In the genomic region with DNA sequence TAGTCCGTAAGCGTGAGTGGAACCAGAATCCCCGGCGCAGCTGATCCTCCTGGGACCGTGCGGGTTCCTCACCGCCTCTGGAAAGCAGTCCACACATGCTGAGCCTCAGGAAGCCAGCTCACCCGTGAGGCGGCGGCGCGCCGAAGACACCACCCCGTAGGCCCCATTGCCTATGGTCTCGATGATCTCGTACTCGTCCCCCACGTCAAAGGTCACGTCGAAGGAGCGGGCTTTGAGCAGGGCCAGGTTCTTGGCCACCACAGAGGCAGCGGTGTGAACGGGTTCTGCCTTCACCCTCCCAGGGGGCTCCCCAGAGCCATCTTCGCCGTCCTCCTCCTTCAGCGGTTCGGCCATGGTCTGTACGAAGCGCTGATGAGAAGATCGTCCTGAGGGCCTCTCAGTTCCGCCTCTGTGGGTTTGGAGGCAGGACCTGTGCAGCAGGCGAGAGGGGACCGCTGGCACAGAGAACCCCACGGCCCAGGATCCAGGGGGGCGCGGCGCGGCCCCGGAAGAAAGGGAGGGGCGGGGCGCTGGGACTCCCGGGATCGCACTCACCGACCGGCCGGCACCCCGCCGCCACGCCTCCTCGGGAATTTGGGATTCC, we compare ENCODE assay signal across 8 mouse cellular contexts. TPM values are rescaled to one million over a fixed set of nuclear protein-coding genes. Genes with fewer than 3 reads are reported as not detected.
A peak's percentile ranks its signal among the peaks of the same experiment; 100 is the strongest.
DNase-seq lines count a peak whose midpoint lies in the region; ATAC-seq and TF ChIP-seq lines count a peak whose summit lies in the region.

No protein-coding gene starts in this region.

- TF ChIP-seq CTCF in MEL (IDR thresholded peaks at IDR 0.05 in 2 of 3, conservative IDR thresholded peaks at IDR 0.05 in 1 of 3; ENCODE audit: control insufficient read depth in 1 of 3, insufficient read depth in 1 of 3, low read depth in 2 of 3, low read length in 3 of 3, poor library complexity in 1 of 3, severe bottlenecking in 1 of 3), result no peak

- H3K27me3 ChIP-seq in heart, embryonic 12.5 days (replicated peaks), result no peaks in the 10 kb centered on the region
- H3K27me3 ChIP-seq in MEL (ENCODE audit: control insufficient read depth in 1 of 2, insufficient read depth in 2 of 2, low read length in 2 of 2), result no peaks in the 10 kb centered on the region
- H3K27me3 ChIP-seq in limb, embryonic 13.5 days, result no peaks in the 10 kb centered on the region

- H3K79me2 ChIP-seq in MEL (ENCODE audit: control insufficient read depth, insufficient read depth, low read length, poor library complexity), result peaks cover 7% of the 10 kb centered on the region; the same call in 1 of the 2 replicates

- H3K4me2 ChIP-seq in heart, embryonic 12.5 days, result peak overlapping the region; percentile 87
- peak overlapping the region; percentile 94 for H3K4me2 ChIP-seq in limb, embryonic 13.5 days (replicated peaks)

- no peaks in the 10 kb centered on the region for H3K9me3 ChIP-seq in heart, embryonic 12.5 days (replicated peaks)
- H3K9me3 ChIP-seq in MEL (replicated peaks; ENCODE audit: insufficient read depth, low read length), result no peaks in the 10 kb centered on the region
- H3K9me3 ChIP-seq in limb, embryonic 13.5 days, result no peaks in the 10 kb centered on the region

- no peak for TF ChIP-seq POLR2A in MEL (IDR thresholded peaks at IDR 0.05; ENCODE audit: control insufficient read depth in 1 of 2, insufficient read depth in 1 of 2, low read depth in 1 of 2, low read length in 2 of 2, poor library complexity in 1 of 2)

- intact Hi-C loops in heart, postnatal 10 days (cut with DNase I), result no loop called here

- ATAC-seq in heart, embryonic 12.5 days (ENCODE audit: insufficient number of reproducible peaks, low FRiP score), result peak; percentile 76
- ATAC-seq in hematopoietic stem cell, adult 5-6 weeks (replicated peaks in 1 of 2; ENCODE audit: insufficient read depth in 1 of 2, low FRiP score in 2 of 2, low TSS enrichment in 1 of 2, low read depth in 1 of 2, poor library complexity in 2 of 2, severe bottlenecking in 2 of 2), result peak; percentile 18 to 59; a peak in 3 of 4 replicates
- peak; percentile 57 for ATAC-seq in limb, embryonic 13.5 days (ENCODE audit: low FRiP score, low read depth)

- no peak for TF ChIP-seq EP300 in MEL (IDR thresholded peaks at IDR 0.05; ENCODE audit: low read depth in 1 of 2, low read length in 2 of 2)

- H3K4me3 ChIP-seq in heart, embryonic 12.5 days, result peak overlapping the region; percentile 88
- H3K4me3 ChIP-seq in MEL (ENCODE audit: control insufficient read depth in 1 of 2, insufficient read depth in 1 of 2, low read depth in 2 of 2, low read length in 2 of 2), result peak overlapping the region; percentile 67 to 94
- peak overlapping the region; percentile 76 for H3K4me3 ChIP-seq in limb, embryonic 13.5 days

- peak overlapping the region; percentile 90 for H3K9ac ChIP-seq in heart, embryonic 12.5 days
- peak overlapping the region; percentile 79 for H3K9ac ChIP-seq in MEL (ENCODE audit: control insufficient read depth, low read depth, low read length, poor library complexity, severe bottlenecking)
- H3K9ac ChIP-seq in limb, embryonic 13.5 days, result peak overlapping the region; percentile 89

- H3K36me3 ChIP-seq in heart, embryonic 12.5 days, result peaks cover 40% of the 10 kb centered on the region
- H3K36me3 ChIP-seq in MEL (ENCODE audit: control insufficient read depth in 1 of 2, insufficient read depth in 2 of 2, low read length in 2 of 2), result peaks cover 0 to 29% of the 10 kb centered on the region in 2 experiments; a peak in 3 of 4 replicates
- peaks cover 41% of the 10 kb centered on the region for H3K36me3 ChIP-seq in limb, embryonic 13.5 days

- no peak for TF ChIP-seq RAD21 in MEL (IDR thresholded peaks at IDR 0.05; ENCODE audit: low read depth, low read length)

- H3K4me1 ChIP-seq in heart, embryonic 12.5 days (replicated peaks), result peaks cover 13% of the 10 kb centered on the region
- peaks cover 3 to 28% of the 10 kb centered on the region in 2 experiments for H3K4me1 ChIP-seq in MEL (ENCODE audit: control insufficient read depth in 1 of 2, insufficient read depth in 2 of 2, low read length in 2 of 2)
- H3K4me1 ChIP-seq in limb, embryonic 13.5 days, result peaks cover 42% of the 10 kb centered on the region

- peak overlapping the region; percentile 75 for H3K27ac ChIP-seq in heart, embryonic 12.5 days (ENCODE audit: poor library complexity, severe bottlenecking)
- H3K27ac ChIP-seq in MEL (ENCODE audit: control insufficient read depth, low read depth, low read length), result peak overlapping the region; percentile 44; the same call in 1 of the 2 replicates
- peak overlapping the region; percentile 85 for H3K27ac ChIP-seq in limb, embryonic 13.5 days

- DNase-seq in heart, postnatal 10 days, result no peak
- DNase-seq in MEL (ENCODE audit: low read depth, low spot score), result no peak
- DNase-seq in cerebellum, postnatal 10 days, result peak; percentile 64 to 67
- peak; percentile 16 to 47 for DNase-seq in monocyte, adult 2 months (ENCODE audit: low read depth in 1 of 2, low spot score in 2 of 2)
- no peak for DNase-seq in layer of hippocampus, postnatal 25 days (ENCODE audit: extremely low spot score in 1 of 2, low spot score in 1 of 2)

- WGBS in heart, embryonic 12.5 days, result under 1% methylated on average over 47 of the region's 50 CpGs
- WGBS in limb, embryonic 13.5 days, result under 1% methylated on average over 50 of the region's 50 CpGs

TF ChIP-seq in MEL, 35 proteins besides CTCF, POLR2A, EP300 and RAD21:
- TF ChIP-seq SMC3 (IDR thresholded peaks at IDR 0.05; ENCODE audit: low read depth, low read length) (no peak), JUND (IDR thresholded peaks at IDR 0.05; ENCODE audit: low read depth, low read length) (no peak), ELF1 (IDR thresholded peaks at IDR 0.05; ENCODE audit: low read depth, low read length) (no peak), KAT2A (conservative IDR thresholded peaks at IDR 0.05; ENCODE audit: low read depth, low read length) (no peak), SIN3A (IDR thresholded peaks at IDR 0.05; ENCODE audit: low read length) (0 out of 2 replicates have a peak, but pooled peaks have one; percentile 13), ZC3H11A (IDR thresholded peaks at IDR 0.05; ENCODE audit: low read depth, low read length) (no peak), NRF1 (IDR thresholded peaks at IDR 0.05; ENCODE audit: insufficient read depth, low read depth, low read length, poor library complexity, severe bottlenecking) (no peak), TAL1 (IDR thresholded peaks at IDR 0.05; ENCODE audit: low read length) (no peak), TBP (IDR thresholded peaks at IDR 0.05; ENCODE audit: low read depth, low read length) (no peak), ZMIZ1 (IDR thresholded peaks at IDR 0.05; ENCODE audit: low read depth, low read length) (0 out of 2 replicates have a peak, but pooled peaks have one; percentile 35), POLR2AphosphoS2 (IDR thresholded peaks at IDR 0.05; ENCODE audit: low read length) (no peak), CHD2 (IDR thresholded peaks at IDR 0.05; ENCODE audit: low read length) (no peak), MEF2A (IDR thresholded peaks at IDR 0.05; ENCODE audit: extremely low read depth, insufficient replicate concordance, low read depth, low read length, poor library complexity, severe bottlenecking) (no peak), BHLHE40 (IDR thresholded peaks at IDR 0.05; ENCODE audit: borderline replicate concordance, low read depth, low read length) (no peak), GATA1 (IDR thresholded peaks at IDR 0.05; ENCODE audit: low read depth, low read length) (no peak), TCF12 (IDR thresholded peaks at IDR 0.05; ENCODE audit: low read depth, low read length) (no peak)

RNA-seq across cellular contexts. Expression of a gene that starts 0.6 kb away (rescaled TPM):
- 33.9 and 35.3 TPM in 2 replicates for polyA plus RNA-seq in heart, embryonic 12.5 days (2016; fragmentation: Nextera tagmentation; extraction: Ambion mirVana)
- total RNA-seq in heart, postnatal 10 days (2021), result 10 to 100 TPM; 11.7 to 12.0 TPM
- 12.6 and 12.7 TPM in 2 replicates for total RNA-seq in MEL (2012; rRNA removed)
- polyA plus RNA-seq in MEL (2012; ENCODE audit: insufficient read depth in 1 of 2, insufficient read length in 2 of 2, low read depth in 1 of 2, low replicate concordance in 2 of 2, missing spikeins in 1 of 2), result 10 to 100 TPM in 1 of 2 experiments, not detected in 1; 25.3 TPM
- 4.2 TPM in 2 replicates for total RNA-seq in hematopoietic stem cell, adult 5-6 weeks (2017)
- polyA plus RNA-seq in limb, embryonic 13.5 days (2015; fragmentation: Nextera tagmentation; extraction: Ambion mirVana), result 87.3 and 87.8 TPM in 2 replicates
- total RNA-seq in layer of hippocampus, postnatal 25 days (2021), result 10 to 100 TPM; 26.3 to 31.3 TPM

RNA-seq across cellular contexts. Expression of a gene that starts 8.4 kb away (rescaled TPM):
- 72.4 and 76.0 TPM in 2 replicates for polyA plus RNA-seq in heart, embryonic 12.5 days (2016; fragmentation: Nextera tagmentation; extraction: Ambion mirVana)
- total RNA-seq in heart, postnatal 10 days (2021), result 100 to 1,000 TPM; 112 to 142 TPM
- not detected in 2 replicates for total RNA-seq in MEL (2012; rRNA removed)
- polyA plus RNA-seq in MEL (2012; ENCODE audit: insufficient read depth in 1 of 2, insufficient read length in 2 of 2, low read depth in 1 of 2, low replicate concordance in 2 of 2, missing spikeins in 1 of 2), result not detected
- not detected in 2 replicates for total RNA-seq in hematopoietic stem cell, adult 5-6 weeks (2017)
- polyA plus RNA-seq in limb, embryonic 13.5 days (2015; fragmentation: Nextera tagmentation; extraction: Ambion mirVana), result 319 TPM in 2 replicates
- total RNA-seq in layer of hippocampus, postnatal 25 days (2021), result 1 to 10 TPM; 5.7 to 6.3 TPM

RNA-seq across cellular contexts. Expression of a gene that starts 11.3 kb away (rescaled TPM):
- polyA plus RNA-seq in heart, embryonic 12.5 days (2016; fragmentation: Nextera tagmentation; extraction: Ambion mirVana), result 9.0 and 11.0 TPM in 2 replicates
- total RNA-seq in heart, postnatal 10 days (2021), result 10 to 100 TPM; 10.2 to 10.3 TPM
- total RNA-seq in MEL (2012; rRNA removed), result 27.2 and 29.5 TPM in 2 replicates
- 10 to 100 TPM in 1 of 2 experiments, not detected in 1; 22.5 TPM for polyA plus RNA-seq in MEL (2012; ENCODE audit: insufficient read depth in 1 of 2, insufficient read length in 2 of 2, low read depth in 1 of 2, low replicate concordance in 2 of 2, missing spikeins in 1 of 2)
- total RNA-seq in hematopoietic stem cell, adult 5-6 weeks (2017), result 1.6 and 4.4 TPM in 2 replicates
- 31.9 and 32.6 TPM in 2 replicates for polyA plus RNA-seq in limb, embryonic 13.5 days (2015; fragmentation: Nextera tagmentation; extraction: Ambion mirVana)
- total RNA-seq in layer of hippocampus, postnatal 25 days (2021), result 10 to 100 TPM; 43.3 to 45.9 TPM

RNA-seq across cellular contexts. Expression of a gene that starts 39.7 kb away (rescaled TPM):
- polyA plus RNA-seq in heart, embryonic 12.5 days (2016; fragmentation: Nextera tagmentation; extraction: Ambion mirVana), result 0.17 and 0.42 TPM in 2 replicates
- under 1 TPM; 0.19 to 0.27 TPM for total RNA-seq in heart, postnatal 10 days (2021)
- total RNA-seq in MEL (2012; rRNA removed), result not detected in 2 replicates
- not detected for polyA plus RNA-seq in MEL (2012; ENCODE audit: insufficient read depth in 1 of 2, insufficient read length in 2 of 2, low read depth in 1 of 2, low replicate concordance in 2 of 2, missing spikeins in 1 of 2)
- total RNA-seq in hematopoietic stem cell, adult 5-6 weeks (2017), result not detected in 2 replicates
- 0.60 and 0.61 TPM in 2 replicates for polyA plus RNA-seq in limb, embryonic 13.5 days (2015; fragmentation: Nextera tagmentation; extraction: Ambion mirVana)
- 100 to 1,000 TPM; 440 to 506 TPM for total RNA-seq in layer of hippocampus, postnatal 25 days (2021)

Comparison
In these comparisons a context has a peak if more than half of its experiments do, and no peak if none do; other contexts are left out.
1. DNase-seq: peak in cerebellum, postnatal 10 days (2 of 2) and monocyte, adult 2 months (2 of 2); none in heart, postnatal 10 days (0 of 2), MEL (single experiment) and layer of hippocampus, postnatal 25 days (0 of 2).
2. RNA of a gene that starts 8.4 kb away (total RNA-seq): 112 to 142 TPM in heart, postnatal 10 days; 5.7 to 6.3 TPM in layer of hippocampus, postnatal 25 days, not detected in MEL and not detected in hematopoietic stem cell, adult 5-6 weeks; every median in the first group is over 10 times any median in the second.
3. Peak in every context shown above with its lines, with median percentiles within 50 percentile points of each other: ATAC-seq, H3K27ac ChIP-seq, H3K4me3 ChIP-seq and H3K9ac ChIP-seq.